Mouse (Mus musculus) mouse trophoblast stem cell (cell line): ENCODE measurements around the gene Dop1b.
"Not testable (repeated sequence)": the region's sequence is repeated elsewhere in the genome, so short reads cannot be mapped to it uniquely, and the experiment has no call there.

Experiments used
- in situ Hi-C, 2 experiments: fragments of 300-500 bp; cut with MseI, MboI; formaldehyde crosslinking; loops; 2 replicates in 1 of 2; 3 replicates in 1 of 2; pipeline ENCODE4 v1.15.1; 2025

Gene Dop1b

DNA sequence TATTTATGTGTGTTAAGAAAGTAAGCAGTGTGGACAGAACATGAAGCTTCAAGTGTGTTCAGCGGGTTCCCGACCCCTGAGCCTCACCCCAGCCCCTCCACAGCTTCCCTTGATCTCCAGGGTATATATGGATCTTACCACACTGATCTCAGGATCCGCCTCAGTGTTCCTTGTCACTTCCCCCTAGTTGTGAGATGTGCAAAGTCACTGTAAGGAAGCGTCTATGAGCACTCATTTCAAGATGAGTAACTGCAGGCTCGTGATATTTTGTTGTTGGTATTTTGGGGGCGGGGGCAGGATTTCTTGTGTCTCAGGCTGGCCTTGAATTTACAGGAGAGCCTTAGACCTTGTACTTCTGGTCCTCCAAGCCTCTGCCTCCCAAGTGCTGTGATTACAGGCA is 38.8 kb downstream of the Dop1b start:
- in situ Hi-C loops, result no loop called here

GRCm38 (mm10) chr16:93751816-93752215 is 40.1 kb downstream of the Dop1b start:
- in situ Hi-C loops, result no loop called here

DNA sequence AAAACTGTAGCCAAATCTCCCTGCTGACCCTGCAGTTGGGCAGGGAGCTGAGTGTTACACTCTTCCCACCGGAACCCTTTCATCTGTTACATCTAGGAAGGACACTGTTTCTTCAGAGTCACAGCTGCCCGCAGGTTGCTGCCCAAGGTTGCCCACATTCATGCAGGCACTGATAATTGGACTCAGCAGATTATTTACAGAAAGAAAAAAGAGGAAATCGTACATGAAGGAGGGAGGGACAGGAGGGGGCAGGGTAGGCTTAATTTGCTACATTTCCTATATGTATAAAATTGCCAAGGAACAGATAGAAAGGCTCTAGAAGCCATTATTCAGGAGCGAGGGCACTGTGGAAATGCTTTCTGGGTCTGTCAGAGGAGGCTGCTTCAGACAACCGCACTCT is 44.9 kb downstream of the Dop1b start:
- in situ Hi-C loops, result no loop called here

DNA sequence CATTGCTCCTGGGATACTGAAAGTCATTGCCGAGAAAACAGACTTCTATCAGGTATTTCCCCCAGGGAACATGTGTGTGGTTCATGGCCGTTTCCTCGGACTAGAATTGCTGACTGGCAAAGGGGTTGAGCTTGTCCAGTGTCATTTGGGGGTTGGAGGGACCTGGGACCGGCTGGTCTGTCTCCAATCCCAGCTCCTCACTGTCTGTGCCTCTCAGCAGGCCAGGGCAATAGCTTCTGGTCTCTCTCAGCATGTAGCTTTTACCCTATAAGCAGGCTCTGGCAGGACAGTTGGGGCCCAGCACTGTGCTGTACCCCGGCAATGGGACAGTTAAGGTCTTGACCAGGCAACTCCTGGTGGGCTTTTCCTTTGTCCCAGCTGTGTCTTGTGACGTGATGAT is 51.7 kb downstream of the Dop1b start:
- in situ Hi-C loops, result no loop called here

GRCm38 (mm10) chr16:93764597-93764996 is 52.9 kb downstream of the Dop1b start:
- in situ Hi-C loops, result no loop called here

DNA sequence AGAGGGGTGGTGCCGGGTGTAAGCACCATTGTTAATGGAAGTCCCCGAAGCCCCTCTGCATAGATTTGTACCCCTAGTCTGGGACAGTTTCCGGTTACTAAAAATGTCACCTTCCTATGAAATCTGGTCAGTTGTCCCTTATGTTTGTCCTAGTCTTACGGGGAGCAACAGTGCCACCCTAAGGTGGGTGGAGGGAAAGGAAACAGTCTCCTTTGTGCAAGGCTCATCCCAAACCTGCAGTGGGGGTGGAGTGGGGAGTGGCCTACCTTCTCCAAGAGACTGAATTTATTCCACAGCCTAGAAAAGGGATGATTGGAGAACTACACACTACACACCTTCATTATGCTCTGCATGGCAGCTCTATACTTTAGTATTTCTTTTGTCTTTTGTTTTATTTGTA is 55.3 kb downstream of the Dop1b start:
- in situ Hi-C loops, result no loop called here

DNA sequence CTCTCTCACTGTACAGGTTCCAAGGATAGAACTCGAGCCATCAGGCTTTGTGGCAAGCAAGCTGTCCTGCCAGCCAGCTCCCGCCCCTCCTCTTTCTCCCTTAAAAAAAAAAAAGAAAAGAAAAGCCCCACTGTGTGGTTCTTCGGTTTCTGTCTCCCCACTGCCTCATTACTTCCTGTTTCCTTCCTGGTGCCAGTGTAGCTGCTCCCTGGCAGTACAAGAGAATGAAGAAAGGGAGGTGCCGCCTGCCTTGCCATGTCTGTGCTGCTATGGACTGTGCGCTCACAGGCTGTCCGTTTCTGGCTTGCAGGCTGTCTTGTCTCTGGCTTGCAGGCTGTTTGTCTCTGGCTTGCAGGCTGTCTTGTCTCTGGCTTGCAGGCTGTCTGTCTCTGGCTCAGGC is 55.8 kb downstream of the Dop1b start:
- in situ Hi-C loops, result no loop called here

DNA sequence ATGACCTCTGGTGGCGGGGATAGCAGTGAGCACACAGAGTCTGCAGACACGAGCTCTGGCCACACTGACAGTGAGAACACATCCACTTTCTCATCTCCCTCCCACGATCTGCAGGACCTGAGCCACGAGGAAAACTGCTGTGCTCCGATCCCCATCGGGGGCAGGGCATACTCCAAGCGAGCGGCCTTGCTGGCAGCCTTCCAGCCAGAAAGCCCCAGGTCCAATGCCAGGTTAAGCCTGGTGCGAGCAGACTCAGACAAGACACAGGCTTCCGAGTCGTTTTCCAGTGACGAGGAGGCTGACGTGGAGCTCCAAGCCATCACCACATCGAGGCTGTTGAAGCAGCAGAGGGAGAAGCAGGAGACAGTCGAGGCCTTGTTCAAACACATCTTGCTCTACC is 57.9 kb downstream of the Dop1b start:
- in situ Hi-C loops, result no loop called here

DNA sequence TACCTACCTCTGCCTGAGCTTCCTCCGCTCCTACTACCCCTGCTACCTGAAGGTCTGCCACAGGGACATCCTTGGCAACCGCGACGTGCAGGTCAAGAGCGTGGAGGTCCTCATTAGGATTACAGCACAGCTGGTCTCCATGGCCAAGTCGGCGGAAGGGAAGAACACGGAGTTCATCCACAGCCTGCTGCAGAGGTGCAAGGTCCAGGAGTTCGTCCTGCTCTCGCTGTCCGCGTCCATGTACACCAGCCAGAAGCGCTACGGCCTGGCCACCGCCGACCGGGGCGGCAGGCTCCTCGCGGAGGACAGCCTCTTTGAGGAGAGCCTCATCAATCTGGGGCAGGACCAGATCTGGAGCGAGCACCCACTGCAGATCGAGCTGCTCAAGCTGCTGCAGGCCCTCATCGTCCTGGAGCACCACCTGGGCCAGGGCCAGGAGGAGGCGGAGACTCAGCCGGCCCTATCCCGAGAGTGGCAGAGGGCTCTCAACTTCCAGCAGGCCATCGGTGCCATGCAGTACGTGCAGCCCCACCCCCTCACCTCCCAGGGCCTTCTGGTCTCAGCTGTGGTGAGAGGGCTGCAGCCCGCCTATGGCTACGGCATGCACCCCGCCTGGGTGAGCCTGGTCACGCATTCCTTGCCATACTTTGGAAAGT is 58.7 kb downstream of the Dop1b start:
- in situ Hi-C loops, result no loop called here

DNA sequence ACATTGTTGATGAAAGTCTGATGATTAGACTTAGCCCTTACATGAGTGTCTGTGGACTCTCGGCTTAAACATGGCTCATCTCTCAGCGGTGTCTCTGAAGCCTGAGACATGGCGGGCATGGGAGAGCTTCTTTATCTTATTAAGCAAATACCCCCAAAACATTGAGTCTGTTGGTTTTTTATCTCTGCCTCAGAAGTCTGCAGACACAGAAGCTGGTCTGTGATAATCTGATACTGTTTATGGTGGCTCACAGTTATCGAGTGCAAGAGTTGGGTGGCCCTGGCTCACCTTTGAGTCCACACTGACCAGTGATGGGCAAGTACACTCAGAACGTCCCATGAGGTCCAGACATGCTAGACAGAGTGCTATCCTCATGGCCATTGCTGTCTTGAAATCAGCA is 63.0 kb downstream of the Dop1b start:
- in situ Hi-C loops, result no loop called here

GRCm38 (mm10) chr16:93776468-93776867 is 64.8 kb downstream of the Dop1b start:
- in situ Hi-C loops, result no loop called here

DNA sequence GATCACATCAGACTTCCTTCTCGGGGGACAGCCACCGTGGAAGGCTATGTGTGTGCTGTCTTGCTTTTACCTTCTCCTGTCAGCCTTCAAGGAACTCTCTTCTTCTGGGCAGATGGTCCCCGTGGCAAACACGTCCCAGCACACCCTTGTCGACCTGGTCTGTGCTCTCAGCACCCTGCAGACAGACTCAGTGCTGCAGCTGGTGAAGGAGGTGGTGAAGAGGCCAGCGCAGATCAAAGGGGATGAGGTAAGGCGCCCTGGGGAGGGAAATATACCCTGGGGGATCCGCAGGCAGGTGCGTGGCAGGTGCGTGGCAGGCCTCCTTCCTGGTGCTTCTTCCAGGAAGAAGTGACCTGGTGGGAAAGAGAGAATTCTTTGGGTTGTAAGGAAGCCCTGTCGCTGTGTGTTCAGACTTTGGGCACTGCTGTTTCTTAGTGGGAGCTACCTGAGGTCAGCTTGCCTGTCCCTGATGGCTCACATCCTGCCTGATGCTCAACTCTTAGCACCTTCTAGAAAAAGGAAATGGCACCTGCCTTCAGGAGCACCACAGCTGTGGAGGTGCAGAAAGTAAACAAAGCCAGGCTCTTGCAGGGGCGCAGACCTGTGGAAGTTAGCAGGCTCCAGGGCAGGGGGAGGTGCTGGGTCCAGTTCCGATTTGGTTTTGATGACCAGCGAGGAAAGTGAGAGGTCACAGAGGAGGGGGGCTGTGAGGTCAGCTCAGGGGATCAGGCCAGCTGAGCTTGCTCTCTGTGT is 65.7 kb downstream of the Dop1b start:
- in situ Hi-C loops, result no loop called here

DNA sequence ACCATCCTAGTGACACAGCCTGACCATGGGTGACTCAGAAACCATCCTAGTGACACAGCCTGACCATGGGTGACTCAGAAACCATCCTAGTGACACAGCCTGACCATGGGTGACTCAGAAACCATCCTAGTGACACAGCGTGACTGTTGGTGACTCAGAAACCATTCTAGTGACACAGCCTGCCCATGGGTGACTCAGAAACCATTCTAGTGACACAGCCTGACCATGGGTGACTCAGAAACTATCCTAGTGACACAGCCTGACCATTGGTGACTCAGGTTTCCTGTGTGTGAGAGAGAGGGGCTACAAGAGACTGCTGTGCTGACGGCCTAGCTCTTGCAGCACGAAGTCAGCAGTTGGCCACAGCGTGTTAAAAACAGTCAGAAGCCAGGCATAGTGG is 66.7 kb downstream of the Dop1b start:
- in situ Hi-C loops, result not testable (repeated sequence)

GRCm38 (mm10) chr16:93779554-93779953 is 67.8 kb downstream of the Dop1b start:
- in situ Hi-C loops, result no loop called here

GRCm38 (mm10) chr16:93780660-93781479 is 69.2 kb downstream of the Dop1b start:
- in situ Hi-C loops, result loop anchor here (10.0 kb wide), 1 partner anchor 96 kb away; the partner anchor contains the start of gene Cbr3 (in 2 of the 2)

GRCm38 (mm10) chr16:93784175-93784574 is 72.5 kb downstream of the Dop1b start:
- in situ Hi-C loops, result loop anchor here (10.0 kb wide), 1 partner anchor 99 kb away; the partner anchor contains the start of gene Cbr3 (in 2 of the 2)

GRCm38 (mm10) chr16:93785805-93786204 is 74.1 kb downstream of the Dop1b start:
- in situ Hi-C loops, result loop anchor here (10.0 kb wide), 1 partner anchor 101 kb away; the partner anchor contains the start of gene Cbr3 (in 2 of the 2)

- in situ Hi-C loops, result loop anchor here (10.0 kb wide), 1 partner anchor 104 kb away; the partner anchor contains the start of gene Cbr3 (in 2 of the 2)
These were observed 76.7 kb downstream of the Dop1b start for GRCm38 (mm10) chr16:93788388-93788787.

DNA sequence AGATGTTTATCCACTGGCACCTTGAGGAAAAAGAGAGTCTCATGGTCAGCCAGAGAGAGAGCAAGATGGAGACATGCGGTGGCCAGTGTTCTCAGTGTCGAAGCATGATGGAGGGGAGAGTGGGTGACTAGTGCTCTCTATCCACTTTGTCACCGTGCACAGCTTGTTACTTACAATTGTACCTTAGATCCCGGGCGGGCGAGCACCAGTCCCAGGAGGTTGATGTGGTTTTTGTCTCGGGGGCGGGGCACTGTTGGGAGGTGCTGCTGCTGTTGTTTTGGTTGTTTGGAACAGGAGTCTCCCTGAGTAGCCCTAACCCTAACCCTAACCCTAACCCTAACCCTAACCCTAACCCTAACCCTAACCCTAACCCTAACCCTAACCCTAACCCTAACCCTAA is 77.2 kb downstream of the Dop1b start:
- in situ Hi-C loops, result loop anchor here (10.0 kb wide), 1 partner anchor 104 kb away; the partner anchor contains the start of gene Cbr3 (in 2 of the 2)

- in situ Hi-C loops, result loop anchor here (10.0 kb wide), 1 partner anchor 105 kb away; the partner anchor contains the start of gene Cbr3 (in 2 of the 2)
These were observed 78.5 kb downstream of the Dop1b start for GRCm38 (mm10) chr16:93789971-93790755.

- in situ Hi-C loops, result no loop called here
These were observed 81.4 kb downstream of the Dop1b start for GRCm38 (mm10) chr16:93792981-93793630.
